Mouse (Mus musculus) midbrain, embryonic 10.5 days (tissue): ENCODE data around the gene Heatr6. TPM values are rescaled to one million over a fixed set of nuclear protein-coding genes. Genes with fewer than 3 reads are reported as not detected.

Source experiments
- DNase-seq: peaks from one replicate; pipeline ENCODE4 v3.0.0-alpha.2; 2017; ENCODE audit warnings: low spot score
- H3K27ac ChIP-seq: fragments of 300-500 bp; sonication (generic); replicated peaks from 2 replicates; pipeline ENCODE4 v1.5.1; 2016; ENCODE audit warnings: mild to moderate bottlenecking
- H3K27me3 ChIP-seq: fragments of 300-500 bp; sonication (generic); 2 replicates; pipeline ENCODE4 v1.6.1; 2016; ENCODE audit warnings: low read depth, mild to moderate bottlenecking; ENCODE audit not compliant: poor library complexity, severe bottlenecking
- H3K36me3 ChIP-seq: fragments of 300-500 bp; sonication (generic); 2 replicates; pipeline ENCODE4 v1.6.1; 2016; ENCODE audit warnings: mild to moderate bottlenecking, moderate library complexity
- H3K4me1 ChIP-seq: fragments of 300-500 bp; sonication (generic); 2 replicates; pipeline ENCODE4 v1.6.1; 2016
- H3K4me3 ChIP-seq: fragments of 300-500 bp; sonication (generic); 2 replicates; pipeline ENCODE4 v1.5.1; 2016; ENCODE audit warnings: mild to moderate bottlenecking, moderate library complexity
- H3K9me3 ChIP-seq: fragments of 300-500 bp; sonication (generic); replicated peaks from 2 replicates; pipeline ENCODE4 v1.6.1; 2016; ENCODE audit warnings: mild to moderate bottlenecking
- WGBS: fragments of 180-500 bp; shearing (Covaris S2); methylation state at CpG from one replicate; pipeline ENCODE4 v1.1.7; 2016; 5-methylcytosine and 5-hydroxymethylcytosine counted together
- polyA plus RNA-seq: library from polyadenylated mRNA; unstranded; fragments of >200 nt; fragmentation: Nextera tagmentation; extraction: Ambion mirVana; gene quantifications from 2 replicates; pipeline ENCODE4 v1.2.1, GENCODE M21; 2016

Gene Heatr6
- 31.0 and 35.1 TPM in 2 replicates for polyA plus RNA-seq

GRCm38 (mm10) chr11:83753581-83754181 is at the start of gene Heatr6:
Gene Heatr6 (plus strand): TSS chr11:83753696.
- under 1% methylated on average over 47 of the region's 47 CpGs for WGBS
- peak within 1 kb of the TSS; percentile 90 for H3K4me3 ChIP-seq
- peak; percentile 89 for DNase-seq
- H3K27me3 ChIP-seq, result peaks cover 22% of the 10 kb centered on the region
- no peaks in the 10 kb centered on the region for H3K9me3 ChIP-seq
- peaks cover 22% of the 10 kb centered on the region for H3K4me1 ChIP-seq
- peak within 1 kb of the TSS; percentile 97 for H3K27ac ChIP-seq
- H3K36me3 ChIP-seq, result peaks cover 33% of the 10 kb centered on the region

- Histone ChIP-seq H3K9me3 (no peaks in the 10 kb centered on the region), H3K27ac (no peak within 1 kb of the TSS), H3K27me3 (no peaks in the 10 kb centered on the region), H3K4me3 (no peak within 1 kb of the TSS), H3K4me1 (no peaks in the 10 kb centered on the region), H3K36me3 (no peaks in the 10 kb centered on the region)
- WGBS, result 62% methylated on average over 1 of the region's 1 CpGs
- no peak for DNase-seq
Observed at GRCm38 (mm10) chr11:83703705-83704104, 49.8 kb upstream of the Heatr6 start, which contains the start of gene Wfdc17. Gene Wfdc17 (plus strand): TSS chr11:83703991.

GRCm38 (mm10) chr11:83708715-83709114 is 44.8 kb upstream of the Heatr6 start, which contains the start of gene Wfdc18:
Gene Wfdc18 (plus strand): TSS chr11:83709015.
- Histone ChIP-seq H3K36me3 (no peaks in the 10 kb centered on the region), H3K9me3 (no peaks in the 10 kb centered on the region), H3K27me3 (no peaks in the 10 kb centered on the region), H3K27ac (no peak within 1 kb of the TSS), H3K4me1 (no peaks in the 10 kb centered on the region), H3K4me3 (no peak within 1 kb of the TSS)
- no peak for DNase-seq
- WGBS, result 81% methylated on average over 4 of the region's 4 CpGs

GRCm38 (mm10) chr11:83709683-83710082 is 43.8 kb upstream of the Heatr6 start:
- WGBS, result 94% methylated on average over 5 of the region's 5 CpGs
- Histone ChIP-seq H3K36me3 (no peaks in the 10 kb centered on the region), H3K4me1 (no peaks in the 10 kb centered on the region), H3K27ac (no peak overlapping the region), H3K4me3 (no peak overlapping the region), H3K27me3 (no peaks in the 10 kb centered on the region), H3K9me3 (no peaks in the 10 kb centered on the region)
- DNase-seq, result no peak

GRCm38 (mm10) chr11:83712671-83713070 is 40.8 kb upstream of the Heatr6 start:
- WGBS, result 71% methylated on average over 1 of the region's 1 CpGs
- no peaks in the 10 kb centered on the region for H3K9me3 ChIP-seq
- no peaks in the 10 kb centered on the region for H3K36me3 ChIP-seq

GRCm38 (mm10) chr11:83713925-83714324 is 39.6 kb upstream of the Heatr6 start:
- H3K4me1 ChIP-seq, result no peaks in the 10 kb centered on the region
- 73% methylated on average over 2 of the region's 2 CpGs for WGBS
- DNase-seq, result no peak
- no peak overlapping the region for H3K27ac ChIP-seq
- H3K4me3 ChIP-seq, result no peak overlapping the region
- no peaks in the 10 kb centered on the region for H3K36me3 ChIP-seq
- H3K9me3 ChIP-seq, result no peaks in the 10 kb centered on the region
- H3K27me3 ChIP-seq, result no peaks in the 10 kb centered on the region

More at GRCm38 (mm10) chr11:83712671-83713070, 40.8 kb upstream of the Heatr6 start:
- no peak overlapping the region for H3K27ac ChIP-seq
- DNase-seq, result no peak
- no peaks in the 10 kb centered on the region for H3K4me1 ChIP-seq
- H3K27me3 ChIP-seq, result no peaks in the 10 kb centered on the region
- H3K4me3 ChIP-seq, result no peak overlapping the region

GRCm38 (mm10) chr11:83717042-83717665 is 36.3 kb upstream of the Heatr6 start:
- 89% methylated on average over 6 of the region's 6 CpGs for WGBS
- Histone ChIP-seq H3K27me3 (no peaks in the 10 kb centered on the region), H3K9me3 (no peaks in the 10 kb centered on the region), H3K4me3 (no peak overlapping the region), H3K27ac (no peak overlapping the region), H3K36me3 (no peaks in the 10 kb centered on the region), H3K4me1 (no peaks in the 10 kb centered on the region)
- DNase-seq, result no peak

GRCm38 (mm10) chr11:83720766-83721165 is 32.7 kb upstream of the Heatr6 start:
- Histone ChIP-seq H3K36me3 (no peaks in the 10 kb centered on the region), H3K4me1 (no peaks in the 10 kb centered on the region), H3K27me3 (no peaks in the 10 kb centered on the region), H3K9me3 (no peaks in the 10 kb centered on the region), H3K4me3 (no peak overlapping the region), H3K27ac (no peak overlapping the region)
- DNase-seq, result no peak

- no peak for DNase-seq
- 74% methylated on average over 3 of the region's 3 CpGs for WGBS
- Histone ChIP-seq H3K27ac (no peak overlapping the region), H3K9me3 (no peaks in the 10 kb centered on the region; the same call in 1 of the 2 replicates), H3K4me1 (no peaks in the 10 kb centered on the region), H3K4me3 (no peak overlapping the region), H3K27me3 (no peaks in the 10 kb centered on the region), H3K36me3 (no peaks in the 10 kb centered on the region)
Observed at GRCm38 (mm10) chr11:83728757-83729432, 24.6 kb upstream of the Heatr6 start.

- WGBS, result 94% methylated on average over 1 of the region's 1 CpGs
- Histone ChIP-seq H3K27ac (no peak overlapping the region), H3K4me1 (no peaks in the 10 kb centered on the region), H3K27me3 (no peaks in the 10 kb centered on the region), H3K36me3 (no peaks in the 10 kb centered on the region), H3K9me3 (no peaks in the 10 kb centered on the region; the same call in 1 of the 2 replicates), H3K4me3 (no peak overlapping the region)
- no peak for DNase-seq
Observed at GRCm38 (mm10) chr11:83731116-83731515, 22.4 kb upstream of the Heatr6 start.

- WGBS, result 84% methylated on average over 5 of the region's 5 CpGs
- Histone ChIP-seq H3K9me3 (no peaks in the 10 kb centered on the region; the same call in 1 of the 2 replicates), H3K27me3 (no peaks in the 10 kb centered on the region), H3K36me3 (no peaks in the 10 kb centered on the region), H3K27ac (no peak overlapping the region), H3K4me3 (no peak overlapping the region), H3K4me1 (no peaks in the 10 kb centered on the region)
- DNase-seq, result no peak
Observed at GRCm38 (mm10) chr11:83733071-83733640, 20.3 kb upstream of the Heatr6 start.

- no peak for DNase-seq
- Histone ChIP-seq H3K4me3 (no peak overlapping the region), H3K4me1 (no peaks in the 10 kb centered on the region), H3K9me3 (no peaks in the 10 kb centered on the region; the same call in 1 of the 2 replicates), H3K36me3 (no peaks in the 10 kb centered on the region), H3K27ac (no peak overlapping the region), H3K27me3 (no peaks in the 10 kb centered on the region)
- WGBS, result 84% methylated on average over 1 of the region's 1 CpGs
Observed at GRCm38 (mm10) chr11:83734215-83734614, 19.3 kb upstream of the Heatr6 start.
